Mouse (Mus musculus): Measurements from ENCODE around the gene Exosc7. TPM values are rescaled to one million over a fixed set of nuclear protein-coding genes. Genes with fewer than 3 reads are reported as not detected.

Exosc7 gene
- total RNA-seq, 2 experiments from 2014 or later: 33.2 to 41.3 TPM

DNA sequence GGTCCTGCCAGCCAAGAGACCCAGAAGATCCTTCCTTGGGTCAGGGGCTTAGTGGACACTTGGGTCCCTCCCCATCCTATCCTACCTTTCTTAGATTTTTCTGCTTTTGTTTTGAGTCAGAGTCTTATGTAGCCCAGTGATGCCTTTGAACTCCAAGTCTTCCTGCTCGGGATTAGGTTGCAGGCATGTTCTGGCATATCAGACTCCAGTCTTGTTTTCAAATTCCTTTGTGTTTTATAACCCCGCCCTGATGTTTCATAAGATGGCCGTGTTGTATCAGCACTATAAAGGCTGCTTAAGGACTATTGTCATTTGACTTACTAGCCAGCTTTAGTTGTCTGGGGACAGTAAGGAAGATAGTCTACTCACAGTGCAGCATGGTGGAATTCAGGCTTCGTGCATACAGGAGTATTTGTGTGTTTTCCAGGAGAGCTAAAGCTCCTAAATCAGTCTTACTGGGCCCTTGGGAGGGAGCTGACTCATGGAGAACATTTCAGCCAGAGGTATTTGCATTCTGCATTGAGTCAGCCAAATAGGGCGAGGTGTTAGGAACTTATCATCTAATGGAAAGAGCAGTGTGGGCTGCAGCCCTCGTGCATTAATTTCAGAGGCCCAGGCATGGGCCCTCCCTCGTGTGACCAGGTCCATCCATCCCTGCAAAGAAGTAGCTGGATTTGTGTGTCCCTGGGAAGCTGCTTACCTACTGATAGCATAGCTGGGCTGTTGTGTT lies 24.1 kb downstream of the Exosc7 start:
- no peak for DNase-seq

DNA sequence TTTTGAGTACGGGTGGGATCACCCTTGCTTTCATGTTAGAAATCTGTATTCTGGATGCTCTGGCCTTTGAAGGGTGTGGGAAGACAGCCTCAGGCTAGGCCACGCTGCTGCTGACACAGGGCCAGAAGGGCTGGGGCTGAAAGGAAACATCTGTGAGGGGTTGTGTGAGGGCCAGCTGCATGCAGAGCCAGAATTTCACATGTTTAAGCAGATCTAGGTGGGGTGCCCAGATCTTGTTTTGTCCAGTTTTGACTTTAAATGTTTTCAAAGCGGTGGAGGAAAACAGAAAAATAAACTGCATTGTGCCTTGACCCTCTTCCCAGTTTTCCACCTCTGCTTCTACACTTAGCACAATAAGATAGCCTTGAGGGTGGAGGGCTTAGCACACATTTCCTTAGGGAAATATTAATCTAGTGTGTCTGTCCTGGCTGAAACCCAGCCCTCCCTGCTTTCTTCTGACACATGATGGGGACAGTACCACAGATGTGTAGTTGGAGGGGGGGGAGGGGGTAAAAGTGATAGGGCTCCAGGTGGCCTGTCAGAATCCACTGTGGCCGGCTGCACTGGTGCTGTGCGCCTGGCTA lies 26.0 kb downstream of the Exosc7 start:
- peak; percentile 38 to 55 for DNase-seq

DNA sequence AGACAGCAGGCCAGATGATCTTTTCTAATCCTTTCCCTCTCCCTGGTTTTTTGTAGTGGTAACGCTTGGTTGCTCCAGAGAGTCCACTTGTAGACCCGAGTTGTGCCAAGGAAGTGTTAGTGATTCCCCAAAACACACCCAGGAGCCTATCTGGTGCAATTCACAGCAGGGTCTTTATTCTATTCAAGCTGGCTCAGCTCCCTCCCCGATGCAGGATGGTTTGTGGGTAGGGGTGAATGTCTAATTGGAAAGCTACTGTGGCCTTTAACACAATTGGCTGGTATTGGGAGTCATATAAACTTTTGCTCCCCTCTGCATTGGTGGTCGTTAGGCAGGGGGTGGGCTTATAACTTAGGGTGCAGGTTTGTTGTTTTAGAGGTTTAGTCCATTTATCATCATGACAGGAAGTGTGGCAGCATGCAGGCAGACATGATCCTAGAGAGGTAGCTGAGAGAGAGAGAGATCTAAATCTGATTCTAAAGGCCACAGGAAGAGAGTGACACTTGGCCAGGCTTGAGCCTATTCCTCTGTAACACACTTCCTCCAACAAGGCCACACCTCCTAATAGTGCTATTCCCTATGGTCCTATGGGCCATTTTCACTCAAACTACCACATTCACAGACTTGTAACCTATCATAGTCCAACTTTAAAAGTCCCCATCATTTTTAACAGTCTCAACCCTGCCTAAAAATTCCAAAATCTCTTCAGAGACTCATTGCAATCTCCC lies 27.0 kb downstream of the Exosc7 start:
- no peak for DNase-seq

DNA sequence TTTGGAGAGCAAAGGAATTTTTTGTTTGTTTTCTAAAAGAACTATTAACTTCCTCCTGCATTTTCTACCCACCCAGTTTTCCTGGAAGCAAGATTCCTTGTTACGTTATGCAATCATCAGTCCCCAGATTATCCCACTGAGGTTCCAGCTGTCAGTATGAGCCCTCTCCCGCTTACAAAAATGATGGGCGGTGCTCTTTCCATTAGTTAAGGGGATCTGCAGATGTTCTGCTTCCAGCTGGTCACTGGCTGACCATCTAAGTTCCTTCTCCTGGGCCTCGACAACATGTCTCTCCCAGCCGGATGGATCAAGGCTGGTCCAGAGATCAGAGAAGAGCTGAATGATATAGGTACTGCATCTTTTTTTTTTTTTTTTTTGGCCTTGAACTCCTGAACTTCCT lies 35.4 kb downstream of the Exosc7 start:
- no peak for DNase-seq

DNA sequence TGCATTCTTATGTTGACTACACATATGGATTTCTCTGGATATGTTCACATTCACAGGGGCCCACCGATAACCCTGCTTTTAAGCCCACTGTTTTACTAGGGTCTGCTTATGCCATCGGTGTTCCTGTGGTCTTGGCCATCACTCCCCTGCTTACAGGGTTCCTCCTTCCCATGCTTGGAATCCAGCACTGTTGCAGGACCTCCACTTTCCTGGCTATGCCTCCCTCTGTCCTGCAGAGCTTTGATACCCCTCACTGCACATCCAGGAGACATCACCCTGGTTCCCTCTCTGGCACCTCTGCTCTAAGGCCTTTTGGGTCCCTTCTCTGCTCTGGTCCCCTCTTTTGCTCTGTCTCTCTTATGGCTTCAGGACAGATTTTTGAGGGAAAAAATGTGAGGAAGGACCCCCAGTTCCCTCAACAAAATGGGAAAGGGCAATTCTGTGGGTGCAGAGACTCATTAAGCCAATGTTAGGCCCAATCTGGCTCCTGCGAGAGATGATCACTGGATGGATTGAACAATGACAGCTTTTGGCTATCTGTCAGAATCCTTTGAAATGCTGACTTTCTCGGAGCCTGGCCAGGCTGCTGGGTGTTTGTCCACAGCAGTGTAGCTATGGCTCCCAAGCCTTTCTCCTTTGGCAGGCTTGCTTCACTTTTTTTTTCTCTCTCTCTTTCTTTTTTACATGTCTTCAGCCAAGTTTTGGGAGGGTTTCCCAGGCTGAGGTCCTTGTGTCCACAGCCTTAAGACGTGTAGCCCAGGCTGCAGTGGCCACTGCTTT lies 37.4 kb downstream of the Exosc7 start, which contains the start of gene Clec3b:
Gene Clec3b, plus strand, starts transcription at position 706 of the 780 bp plus-strand sequence.
- peak; percentile 12 to 45 for DNase-seq

DNA sequence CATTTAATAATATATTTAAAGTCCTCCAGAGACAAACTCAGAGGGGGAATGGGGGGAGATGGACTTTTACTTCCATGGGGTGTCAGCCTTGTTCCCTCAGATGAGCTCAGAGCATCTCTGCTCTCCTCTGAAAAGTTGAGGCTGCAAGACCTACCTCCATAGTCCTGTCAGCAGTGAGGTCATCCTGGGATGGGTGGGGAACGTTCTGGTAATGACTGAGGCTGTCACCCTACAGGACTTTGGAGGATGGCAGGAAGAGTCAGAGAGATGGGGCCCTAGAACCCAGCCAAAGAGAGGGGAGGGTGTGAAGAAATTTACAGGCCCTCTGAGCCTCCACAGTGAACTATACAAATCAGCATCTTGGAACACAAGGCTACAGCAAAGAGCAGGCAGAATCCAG lies 38.5 kb downstream of the Exosc7 start:
- DNase-seq: no peak

GRCm38 (mm10) chr9:123152026-123152425 lies 39.0 kb downstream of the Exosc7 start:
- no peak for DNase-seq

DNA sequence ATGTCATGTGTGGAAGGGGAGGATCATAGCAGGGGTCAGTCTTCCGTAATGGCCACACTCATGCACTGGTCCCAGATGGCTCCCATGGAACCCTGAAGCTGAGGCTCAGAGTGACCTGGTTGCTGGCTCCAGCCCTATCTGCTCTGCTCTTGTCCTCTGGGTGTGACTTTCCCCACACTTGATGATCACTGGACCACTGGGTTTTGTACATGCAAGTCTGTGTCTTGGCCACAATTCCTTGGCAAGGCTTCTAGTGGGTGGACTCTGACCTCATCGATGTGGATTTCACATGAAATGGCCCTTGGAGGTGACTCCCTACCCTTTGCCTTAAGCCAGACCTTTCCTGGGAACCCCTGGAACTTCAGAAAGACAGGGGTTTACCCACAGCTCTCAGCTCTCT lies 40.1 kb downstream of the Exosc7 start:
- no peak for DNase-seq

DNA sequence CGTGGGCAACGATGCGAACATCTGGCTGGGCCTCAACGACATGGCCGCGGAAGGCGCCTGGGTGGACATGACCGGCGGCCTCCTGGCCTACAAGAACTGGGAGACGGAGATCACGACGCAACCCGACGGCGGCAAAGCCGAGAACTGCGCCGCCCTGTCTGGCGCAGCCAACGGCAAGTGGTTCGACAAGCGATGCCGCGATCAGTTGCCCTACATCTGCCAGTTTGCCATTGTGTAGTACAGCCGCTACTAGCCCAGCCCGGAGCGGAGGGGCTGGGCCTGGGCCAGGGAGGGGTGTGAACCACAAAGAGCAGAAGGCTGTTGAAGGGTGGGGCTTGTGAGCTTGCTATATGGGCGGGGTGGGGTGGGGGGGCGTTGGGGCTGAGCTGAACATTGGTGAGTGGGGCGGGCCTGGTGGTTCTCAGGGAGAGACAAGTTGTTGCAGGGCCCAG lies 43.9 kb downstream of the Exosc7 start:
- peak; percentile 63 to 77 for DNase-seq

GRCm38 (mm10) chr9:123157699-123158098 lies 44.7 kb downstream of the Exosc7 start:
- no peak for DNase-seq

- DNase-seq: no peak
These were observed 45.3 kb downstream of the Exosc7 start for GRCm38 (mm10) chr9:123158125-123158836.

- DNase-seq: peak; percentile 69 to 77
These were observed 46.3 kb downstream of the Exosc7 start for GRCm38 (mm10) chr9:123159330-123159729.

DNA sequence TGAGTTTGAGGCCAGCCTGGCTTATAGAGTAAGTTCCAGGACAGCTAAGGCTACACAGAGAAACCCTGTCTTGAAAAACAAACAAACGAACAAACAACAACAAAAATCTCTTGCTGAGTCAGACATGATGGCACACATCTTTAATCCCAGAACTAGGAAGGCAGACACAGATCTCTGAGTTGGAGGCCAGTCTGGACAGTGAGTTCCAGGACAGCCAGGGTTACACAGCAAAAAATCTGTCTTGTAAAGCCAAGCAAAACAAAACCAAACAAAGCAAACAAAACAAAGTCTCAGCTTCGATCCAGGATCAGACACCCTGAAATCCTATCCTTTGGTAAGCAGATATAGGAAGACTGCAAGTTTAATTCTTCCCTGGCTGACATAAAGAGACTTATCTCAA lies 48.8 kb downstream of the Exosc7 start:
- no peak for DNase-seq

- no peak for DNase-seq
These were observed 50.1 kb downstream of the Exosc7 start for GRCm38 (mm10) chr9:123162985-123163694.

GRCm38 (mm10) chr9:123165781-123166443 lies 52.9 kb downstream of the Exosc7 start:
- no peak for DNase-seq

GRCm38 (mm10) chr9:123173760-123174159 lies 60.7 kb downstream of the Exosc7 start:
- DNase-seq: no peak

GRCm38 (mm10) chr9:123174356-123174755 lies 61.3 kb downstream of the Exosc7 start:
- no peak for DNase-seq

DNA sequence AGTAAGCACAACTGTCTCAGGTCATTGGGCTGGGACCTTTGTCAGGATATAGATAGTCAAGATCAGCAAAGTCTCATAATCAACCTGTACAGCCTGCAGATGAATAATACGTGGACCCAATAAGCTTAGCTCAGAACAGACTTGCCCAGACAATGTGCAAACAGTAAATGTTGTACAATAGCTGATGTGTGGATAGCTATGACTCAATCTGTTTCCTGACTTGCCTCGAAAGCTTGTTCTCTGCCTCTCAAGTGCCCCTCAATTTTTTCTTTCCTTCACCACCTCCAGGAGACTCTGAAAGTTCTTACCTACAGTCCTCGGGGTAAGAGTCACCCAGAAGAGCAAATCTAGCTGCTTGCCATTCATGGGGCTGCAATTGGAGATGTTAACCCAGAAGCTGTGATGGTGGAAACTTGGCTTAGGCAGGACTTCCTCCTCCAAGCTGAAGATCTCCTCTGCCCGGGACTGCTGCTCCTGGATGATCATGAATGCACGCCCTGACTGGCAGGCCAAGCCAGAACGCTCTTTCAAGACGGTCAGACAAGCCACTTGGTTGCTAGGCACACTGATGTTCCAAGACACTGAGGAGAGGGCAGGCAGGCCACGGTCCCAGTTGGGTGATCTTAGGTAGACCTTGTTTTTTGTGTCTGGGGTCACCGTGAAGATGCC lies 64.5 kb downstream of the Exosc7 start:
- no peak for DNase-seq

DNA sequence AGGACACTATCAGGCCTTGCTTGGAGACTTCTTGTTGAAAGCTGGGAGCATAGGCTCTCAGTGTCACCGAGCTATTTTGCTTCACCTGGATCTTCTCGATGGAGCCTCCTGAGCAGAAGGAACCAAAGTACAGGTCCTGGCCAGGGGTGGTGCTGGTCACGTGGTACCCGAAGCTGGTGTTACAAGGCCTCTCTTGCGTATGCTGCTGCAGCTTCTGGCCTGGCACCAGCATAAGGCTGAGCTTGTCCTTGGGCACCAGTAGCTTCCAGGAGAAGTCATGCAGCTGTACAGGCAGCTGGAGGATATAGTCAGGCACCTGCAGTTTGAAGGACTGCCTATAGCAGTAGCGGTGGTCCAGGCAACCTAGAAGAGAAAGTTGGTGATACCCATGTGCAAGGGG lies 67.0 kb downstream of the Exosc7 start:
- DNase-seq: peak; percentile 7 to 37

GRCm38 (mm10) chr9:123183226-123183625 lies 70.2 kb downstream of the Exosc7 start:
- DNase-seq: no peak

All from adrenal gland, postnatal 36 days (tissue).